Mouse (Mus musculus) lung, adult 2 months (tissue): ENCODE results near the gene Gm5741.

Experiments used
- CTCF ChIP-seq: fragments of 200-500 bp; IDR thresholded peaks from 2 replicates; pipeline ENCODE4 v1.5.1; 2011; ENCODE audit warnings: mild to moderate bottlenecking, low read length, control low read depth; ENCODE audit not compliant: insufficient read depth
- POLR2A ChIP-seq: fragments of 200-500 bp; IDR thresholded peaks from 2 replicates; pipeline ENCODE4 v1.6.1; 2011; ENCODE audit warnings: low read depth, mild to moderate bottlenecking, control low read depth, low read length, borderline replicate concordance; ENCODE audit errors: extremely low read depth

DNA sequence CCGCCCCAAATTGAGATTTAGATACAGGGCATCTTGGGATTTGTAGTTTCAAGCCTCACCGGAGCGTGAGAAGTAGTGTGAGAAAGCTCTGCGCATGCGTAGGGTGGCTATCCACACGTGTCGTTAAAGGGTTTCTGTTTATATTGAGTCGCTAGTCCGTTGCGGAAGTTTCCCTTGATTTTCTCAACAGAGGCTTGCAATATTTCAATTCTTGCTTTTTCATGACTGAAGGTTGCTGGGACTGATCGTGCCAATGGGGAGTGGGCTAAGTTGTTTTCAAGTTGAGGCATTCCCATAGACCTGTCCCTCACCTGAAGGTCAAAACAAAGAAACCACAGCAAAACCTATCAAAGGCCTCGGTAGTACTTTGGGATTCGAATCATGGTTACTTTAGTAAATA is 33.0 kb downstream of the Gm5741 start:
- TF ChIP-seq CTCF = no peak
- TF ChIP-seq POLR2A = peak; percentile 53; the same call in 1 of the 2 replicates
